Mouse (Mus musculus): ENCODE results near the gene Rnf212b. TPM values are rescaled to one million over a fixed set of nuclear protein-coding genes. Genes with fewer than 3 reads are reported as not detected.
"Not testable (repeated sequence)": the region's sequence is repeated elsewhere in the genome, so short reads cannot be mapped to it uniquely, and the experiment has no call there.

Gene Rnf212b
- not detected for total RNA-seq (2021)

DNA sequence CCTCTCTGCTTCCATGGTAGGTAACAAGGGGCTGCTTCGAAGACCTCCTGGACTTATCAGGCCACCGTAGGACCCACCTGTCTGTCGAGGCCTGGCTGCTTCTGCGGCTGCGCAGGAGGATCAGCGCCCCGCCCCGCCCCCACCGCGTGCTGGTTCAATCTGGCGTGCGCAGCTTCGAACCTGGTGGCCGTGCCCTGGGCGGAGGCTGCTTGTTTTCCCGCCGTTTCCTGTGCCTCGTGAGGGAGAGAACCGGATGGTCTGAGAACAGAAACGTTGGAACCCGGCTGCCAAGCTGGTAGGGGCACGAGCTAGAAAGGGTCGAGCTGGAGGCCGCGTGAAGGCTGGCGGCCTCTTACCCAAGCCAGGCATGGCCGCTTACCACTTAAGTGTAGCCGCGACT is at the start of gene Rnf212b:
TSS of gene Rnf212b (plus strand) at position 151 of the 400 bp plus-strand sequence.
- intact Hi-C loops (cut with DNase I), result no loop called here
- DNase-seq (ENCODE audit: low spot score), result no peak

- DNase-seq (ENCODE audit: low spot score); intact Hi-C loops (cut with DNase I): not testable (repeated sequence)
Observed at GRCm38 (mm10) chr14:54766937-54767336, 47.0 kb upstream of the Rnf212b start.

DNA sequence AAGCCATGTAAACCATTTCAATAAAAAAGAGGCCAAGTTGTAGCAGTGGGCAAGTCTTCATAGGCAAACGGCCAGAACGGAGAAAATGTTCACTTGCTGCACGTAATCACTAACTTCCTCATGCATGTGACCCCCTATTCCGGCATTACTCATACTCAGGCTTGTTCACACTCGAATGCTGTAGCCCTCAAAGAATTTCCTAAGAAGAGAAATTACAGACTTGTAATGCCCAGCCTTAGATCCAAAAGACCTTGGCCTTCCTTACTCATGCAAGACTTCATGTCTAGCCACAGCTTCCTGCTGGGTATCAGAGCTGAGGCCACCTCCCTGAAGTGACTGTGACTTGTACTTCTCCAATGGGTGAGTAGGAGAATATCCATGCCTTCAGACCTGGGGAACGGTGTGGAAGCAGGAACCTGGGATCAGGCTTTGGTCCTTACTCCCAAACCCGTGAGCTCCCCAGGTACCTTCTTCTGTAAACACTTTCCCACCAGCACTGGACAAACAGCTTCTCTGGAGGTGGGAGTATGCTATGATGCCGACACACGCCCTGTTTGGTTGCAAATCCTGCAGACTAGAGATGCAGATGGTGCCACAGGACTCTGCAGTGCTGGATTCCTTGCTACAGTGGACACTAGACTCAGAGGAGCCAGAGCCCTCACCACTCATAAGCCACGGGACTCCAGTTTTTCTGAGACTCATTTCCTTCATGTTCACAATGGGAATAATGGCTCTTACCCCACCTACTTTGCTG is 45.5 kb upstream of the Rnf212b start:
- DNase-seq (ENCODE audit: low spot score), result no peak
- intact Hi-C loops (cut with DNase I), result no loop called here

GRCm38 (mm10) chr14:54769068-54769425 is 44.9 kb upstream of the Rnf212b start:
- no peak for DNase-seq (ENCODE audit: low spot score)
- intact Hi-C loops (cut with DNase I), result no loop called here

DNA sequence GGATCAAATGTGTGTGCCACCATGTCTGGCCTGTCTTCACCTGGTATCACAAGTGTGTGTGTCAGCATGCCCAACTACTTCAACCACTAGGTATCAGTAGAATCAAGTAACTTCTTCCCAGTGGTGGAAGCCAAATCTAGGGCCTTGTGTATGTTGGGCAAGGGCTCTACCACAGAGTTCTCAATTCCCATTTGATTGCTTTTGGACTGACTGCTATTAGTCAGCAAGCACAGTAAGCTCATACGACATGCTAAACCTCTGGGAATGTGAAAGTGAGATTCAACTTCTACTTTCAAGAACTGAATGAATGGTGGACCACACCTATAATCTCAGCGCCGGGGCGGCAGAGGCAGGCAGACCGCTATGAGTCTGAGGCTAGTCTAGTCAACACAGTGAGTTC is 43.6 kb upstream of the Rnf212b start:
- no peak for DNase-seq (ENCODE audit: low spot score)
- intact Hi-C loops (cut with DNase I), result loop anchor here (5.0 kb wide), 1 partner anchor 33 kb away; no protein-coding TSS in a partner anchor

GRCm38 (mm10) chr14:54772333-54772856 is 41.5 kb upstream of the Rnf212b start:
- intact Hi-C loops (cut with DNase I), result loop anchor here (5.0 kb wide), 1 partner anchor 35 kb away; no protein-coding TSS in a partner anchor
- DNase-seq (ENCODE audit: low spot score), result no peak

- intact Hi-C loops (cut with DNase I), result no loop called here
- no peak for DNase-seq (ENCODE audit: low spot score)
Observed at GRCm38 (mm10) chr14:54775534-54776041, 38.4 kb upstream of the Rnf212b start.

GRCm38 (mm10) chr14:54776768-54777167 is 37.2 kb upstream of the Rnf212b start:
- intact Hi-C loops (cut with DNase I), result no loop called here
- no peak for DNase-seq (ENCODE audit: low spot score)

DNA sequence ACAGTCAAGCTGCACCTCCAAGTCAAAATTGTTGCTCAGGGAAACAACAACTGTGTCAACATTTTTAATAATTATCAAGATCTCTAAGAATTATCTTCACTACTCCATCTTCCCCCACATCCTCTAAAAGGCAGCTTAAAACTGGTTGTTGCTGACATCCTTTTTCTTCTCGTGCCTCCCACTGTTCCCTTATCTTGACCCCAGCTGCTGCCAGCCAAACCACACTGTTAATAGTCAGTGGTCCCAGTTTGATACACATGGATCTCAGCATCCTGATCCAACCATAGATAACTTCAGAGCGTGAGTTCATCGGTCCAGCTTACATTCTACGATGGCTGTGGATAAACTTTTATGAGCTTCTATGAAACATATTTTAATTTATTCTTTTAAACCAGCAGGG is 36.0 kb upstream of the Rnf212b start:
- DNase-seq (ENCODE audit: low spot score), result no peak
- intact Hi-C loops (cut with DNase I), result no loop called here

DNA sequence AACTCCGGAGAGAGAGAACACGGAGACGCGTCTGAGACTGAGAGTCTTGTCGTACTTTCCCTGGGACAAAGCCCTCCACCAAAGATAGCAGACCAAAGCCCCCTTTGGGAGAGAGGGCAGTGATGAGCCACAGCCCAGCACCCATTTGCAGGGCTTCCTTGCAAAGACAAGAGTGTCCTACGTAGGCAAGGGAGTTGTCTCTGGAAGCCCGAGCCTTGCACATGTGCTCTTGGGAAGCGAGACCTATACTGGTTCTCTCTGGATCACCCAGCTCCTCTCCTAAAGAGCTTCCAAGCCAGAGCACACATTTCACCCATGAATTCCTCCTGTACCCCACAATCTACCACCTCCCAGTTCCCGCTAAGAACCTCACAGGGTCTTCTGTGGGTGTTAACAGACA is 33.9 kb upstream of the Rnf212b start:
- intact Hi-C loops (cut with DNase I), result no loop called here
- no peak for DNase-seq (ENCODE audit: low spot score)

- peak; percentile 21 for DNase-seq (ENCODE audit: low spot score)
- intact Hi-C loops (cut with DNase I), result no loop called here
Observed at GRCm38 (mm10) chr14:54780836-54781609, 32.9 kb upstream of the Rnf212b start.

DNA sequence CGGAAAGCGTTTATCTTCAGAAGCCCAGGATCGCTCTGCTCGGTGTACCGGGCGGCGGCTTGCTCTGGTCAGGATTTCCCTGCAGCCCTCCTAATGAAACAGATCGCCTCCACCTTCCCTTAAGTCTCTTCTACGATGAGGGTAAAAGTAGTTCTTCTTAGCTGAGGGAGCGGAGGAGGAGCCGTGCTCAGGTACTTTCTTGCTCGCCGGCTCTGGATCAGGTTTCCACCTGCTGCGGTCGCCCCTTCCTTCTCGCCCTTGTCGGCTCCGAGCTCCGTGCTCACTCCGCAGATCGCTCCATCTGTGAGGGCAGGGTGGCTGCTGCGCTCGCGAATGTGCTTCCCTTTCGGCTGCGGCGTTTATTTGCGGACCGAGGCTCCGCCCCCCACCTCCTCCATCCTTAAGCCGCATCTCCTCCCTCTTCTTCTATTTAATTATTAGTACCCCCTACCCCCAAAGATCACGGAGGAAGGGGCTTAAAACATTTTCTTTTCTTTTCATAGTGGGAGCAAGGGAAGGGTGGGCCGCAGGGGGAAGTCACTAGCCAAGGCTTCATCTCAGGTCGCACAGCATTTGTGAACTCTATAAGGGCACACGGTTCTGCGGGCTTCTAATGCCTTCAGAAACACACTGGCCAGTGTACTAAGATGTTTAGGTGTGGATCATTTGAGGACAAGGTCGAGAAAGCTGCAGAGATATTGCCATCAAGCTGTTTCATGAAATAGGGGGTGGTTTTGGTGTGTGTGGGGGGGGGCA is 32.2 kb upstream of the Rnf212b start, which contains the start of gene Slc7a8:
TSS of gene Slc7a8 (minus strand) at position 337 of the 756 bp plus-strand sequence.
- DNase-seq (ENCODE audit: low spot score), result peak; percentile 19
- intact Hi-C loops (cut with DNase I), result no loop called here

DNA sequence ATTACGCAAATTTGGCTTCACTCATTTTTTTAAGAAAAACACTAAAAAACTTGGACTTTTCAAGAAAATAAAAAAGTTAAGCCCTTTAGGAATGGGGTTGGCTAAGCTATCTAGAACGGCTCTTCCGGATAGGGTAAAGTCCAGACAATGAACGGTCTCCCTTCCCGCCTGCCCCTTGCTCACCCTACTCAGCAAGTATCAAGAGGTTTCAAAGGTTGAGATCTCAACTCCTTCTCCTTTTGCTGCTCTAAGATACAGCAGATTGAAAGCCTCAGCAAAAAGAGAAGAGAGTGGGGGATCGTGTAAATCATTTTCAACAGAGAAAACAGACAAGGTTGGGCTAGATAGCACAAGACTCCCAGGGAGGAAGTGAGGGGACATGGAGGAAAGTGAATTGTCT is 31.0 kb upstream of the Rnf212b start:
- intact Hi-C loops (cut with DNase I), result no loop called here
- no peak for DNase-seq (ENCODE audit: low spot score)

- DNase-seq (ENCODE audit: low spot score), result no peak
- intact Hi-C loops (cut with DNase I), result loop anchor here (1.0 kb wide), 1 partner anchor 74 kb away; the partner anchor contains the start of gene Cebpe
Observed at GRCm38 (mm10) chr14:54785898-54786297, 28.0 kb upstream of the Rnf212b start.

DNA sequence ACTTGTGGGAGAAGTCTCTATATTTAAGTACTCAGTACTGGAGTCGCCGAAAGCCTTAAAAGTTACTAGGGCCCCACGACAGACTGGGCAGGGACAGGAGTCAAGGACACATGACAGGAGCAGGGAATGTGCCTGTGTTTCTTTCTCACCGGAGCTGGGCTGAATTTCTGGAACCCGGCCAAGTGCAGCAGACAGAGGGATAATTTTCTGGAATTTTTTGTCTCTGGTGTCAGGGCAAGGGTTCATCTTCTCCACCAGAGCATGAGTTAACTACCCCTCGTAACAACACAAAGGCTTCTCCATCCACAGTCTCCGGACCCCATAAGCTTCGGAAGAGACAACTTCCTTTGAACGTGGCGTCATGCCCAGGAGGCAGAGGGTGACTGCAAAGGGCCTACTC is 27.5 kb upstream of the Rnf212b start:
- DNase-seq (ENCODE audit: low spot score), result no peak
- intact Hi-C loops (cut with DNase I), result loop anchor here (1.0 kb wide), 1 partner anchor 74 kb away; the partner anchor contains the start of gene Cebpe

DNA sequence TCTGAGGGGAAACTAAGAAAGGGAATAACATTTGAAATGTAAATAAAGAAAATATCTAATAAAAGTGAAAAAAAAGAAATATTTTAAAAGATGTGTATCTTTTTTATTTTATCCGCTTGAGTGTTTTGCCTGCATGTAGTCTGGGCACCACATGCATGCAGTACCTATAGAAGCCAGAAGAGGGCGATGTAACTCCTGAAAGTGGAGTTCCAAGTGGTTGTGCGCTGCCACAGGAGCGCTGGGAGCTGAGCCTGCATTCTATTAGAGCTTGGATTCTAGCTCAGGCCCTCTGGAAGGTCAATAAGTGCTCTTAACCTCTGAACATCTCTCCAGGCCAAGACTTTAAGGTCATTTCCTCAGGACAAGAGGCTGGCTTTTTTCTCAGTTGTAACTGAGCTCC is 26.7 kb upstream of the Rnf212b start:
- intact Hi-C loops (cut with DNase I), result no loop called here

DNA sequence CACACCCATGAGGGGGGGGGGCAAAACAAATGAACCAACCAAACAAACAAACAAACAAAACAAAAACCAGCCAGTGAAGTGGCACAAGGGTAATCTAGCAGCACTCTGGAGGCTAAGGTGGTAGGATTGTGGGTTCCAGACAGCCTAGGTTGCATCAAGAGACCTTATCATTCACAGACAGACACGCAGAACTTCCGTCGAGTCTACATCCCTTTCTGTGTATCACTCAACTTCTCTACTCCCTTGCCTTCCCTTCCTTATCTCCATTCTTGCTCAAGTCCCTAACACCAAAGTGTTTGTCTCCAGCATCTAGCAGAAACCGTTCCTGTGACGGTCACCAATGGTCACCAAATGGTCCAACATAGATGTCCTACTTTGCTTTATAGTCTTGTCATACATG is 25.7 kb upstream of the Rnf212b start:
- intact Hi-C loops (cut with DNase I), result no loop called here
- no peak for DNase-seq (ENCODE audit: low spot score)

More for the DNA sequence above, 26.7 kb upstream of the Rnf212b start:
- no peak for DNase-seq (ENCODE audit: low spot score)

GRCm38 (mm10) chr14:54792166-54792565 is 21.8 kb upstream of the Rnf212b start:
- intact Hi-C loops (cut with DNase I), result no loop called here
- no peak for DNase-seq (ENCODE audit: low spot score)

DNA sequence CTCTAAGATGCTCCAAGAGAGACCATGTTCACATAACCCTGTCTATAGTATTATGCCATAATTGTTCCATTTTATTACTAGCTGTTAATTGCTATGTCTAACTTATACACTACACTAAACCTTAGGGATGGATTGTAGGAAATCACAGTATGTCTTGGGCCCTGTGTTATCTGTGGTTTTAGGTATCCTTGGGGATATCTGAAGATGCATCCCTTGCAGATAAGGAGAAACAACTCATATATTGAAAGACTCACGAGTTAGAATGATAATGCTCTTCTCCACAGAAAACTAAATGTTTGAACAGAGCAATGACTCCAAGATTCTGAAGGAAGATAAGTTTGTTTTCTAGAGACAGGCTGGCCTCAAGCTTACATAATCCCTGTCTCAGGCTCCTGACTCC is 20.6 kb upstream of the Rnf212b start:
- intact Hi-C loops (cut with DNase I), result no loop called here
- DNase-seq (ENCODE audit: low spot score), result no peak
